Mouse (Mus musculus) heart, adult 2 months (tissue): ENCODE measurements around the gene Nop10. TPM values are rescaled to one million over a fixed set of nuclear protein-coding genes. Genes with fewer than 3 reads are reported as not detected.

ENCODE experiments used
- DNase-seq, 2 experiments: peaks; one replicate each; pipeline ENCODE4 v3.0.0; 2021
- H3K27ac ChIP-seq: fragments of 200-600 bp; 2 replicates; pipeline ENCODE4 v1.8.1; 2022
- H3K27me3 ChIP-seq: fragments of 200-500 bp; 2 replicates; pipeline ENCODE4 v1.6.1; 2012; ENCODE audit warnings: mild to moderate bottlenecking, low read length, inconsistent platforms, mixed read lengths; ENCODE audit not compliant: control insufficient read depth, insufficient read depth
- H3K36me3 ChIP-seq: fragments of 200-500 bp; 2 replicates; pipeline ENCODE4 v1.6.1; 2012; ENCODE audit warnings: low read length, inconsistent platforms; ENCODE audit not compliant: control insufficient read depth, insufficient read depth
- H3K4me1 ChIP-seq: fragments of 200-500 bp; 2 replicates; pipeline ENCODE4 v1.6.1; 2011; ENCODE audit warnings: low read length; ENCODE audit not compliant: control insufficient read depth, insufficient read depth
- H3K4me3 ChIP-seq: fragments of 200-600 bp; 2 replicates; pipeline ENCODE4 v1.8.1; 2022
- H3K79me2 ChIP-seq: fragments of 200-500 bp; replicated peaks from 2 replicates; pipeline ENCODE4 v1.6.1; 2012; ENCODE audit warnings: mild to moderate bottlenecking, inconsistent platforms, low read length, moderate library complexity, mixed read lengths; ENCODE audit not compliant: control insufficient read depth, insufficient read depth
- H3K9ac ChIP-seq: fragments of 200-500 bp; 2 replicates; pipeline ENCODE4 v1.6.1; 2012; ENCODE audit warnings: low read depth, mild to moderate bottlenecking, control low read depth, inconsistent platforms, low read length, mixed read lengths
- CTCF ChIP-seq: fragments of 200-600 bp; IDR thresholded peaks from 2 replicates; pipeline ENCODE4 v1.8.1; 2022; ENCODE audit warnings: antibody characterized with exemption, mild to moderate bottlenecking, moderate library complexity
- EP300 ChIP-seq: fragments of 200-500 bp; IDR thresholded peaks from 2 replicates; pipeline ENCODE4 v1.6.1; 2011; ENCODE audit warnings: low read depth, low read length, control low read depth; ENCODE audit not compliant: insufficient read depth
- POLR2A ChIP-seq: fragments of 200-500 bp; IDR thresholded peaks from 2 replicates; pipeline ENCODE4 v1.6.1; 2011; ENCODE audit warnings: mild to moderate bottlenecking, low read depth, low read length, control low read depth; ENCODE audit not compliant: insufficient read depth
- WGBS: fragments of 180-500 bp; shearing (Covaris S2); methylation state at CpG from one replicate; pipeline ENCODE4 v1.1.7; 2018; 5-methylcytosine and 5-hydroxymethylcytosine counted together
- intact Hi-C: fragments of 180-260 bp; cut with DNase I; formaldehyde crosslinking; loops from one replicate; pipeline ENCODE4 v1.15.1; 2025
- polyA plus RNA-seq: library from polyadenylated mRNA; depleted of rRNA; stranded (reverse); fragments of >200 nt; gene quantifications from 2 replicates; pipeline ENCODE4 v1.2.3, GENCODE M21; 2012
- total RNA-seq, 2 experiments: library from RNA; stranded (reverse); gene quantifications; 2 replicates each; pipeline ENCODE4 v1.2.3; 2021

Gene Nop10
- total and polyA plus RNA-seq, 3 experiments, result 61.8 to 89.0 (median 65.4) TPM

DNA sequence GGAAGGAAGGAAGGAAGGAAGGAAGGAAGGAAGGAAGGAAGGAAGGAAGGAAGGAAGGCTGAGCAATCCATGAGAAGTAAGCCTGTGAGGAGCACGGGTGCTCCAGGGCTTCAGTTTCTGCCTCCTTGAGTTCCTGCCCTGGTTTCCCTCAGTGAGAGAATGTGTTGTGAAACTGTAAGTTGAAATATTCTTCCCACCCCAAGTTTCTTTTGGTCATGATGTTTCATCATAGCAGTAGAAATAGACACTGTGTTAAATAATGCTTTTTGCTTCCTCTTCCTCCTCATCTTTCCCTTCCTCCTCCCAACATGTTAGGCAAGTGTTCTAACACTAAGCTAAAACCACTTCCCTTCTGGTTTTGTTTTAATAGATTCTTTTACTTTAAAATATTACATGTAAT, 29.1 kb upstream of the Nop10 start:
- Histone ChIP-seq H3K79me2 (no peaks in the 10 kb centered on the region), H3K9ac (no peak overlapping the region), H3K4me3 (no peak overlapping the region), H3K36me3 (no peaks in the 10 kb centered on the region), H3K4me1 (no peaks in the 10 kb centered on the region), H3K27ac (no peak overlapping the region), H3K27me3 (no peaks in the 10 kb centered on the region)
- no peak for DNase-seq
- WGBS, result 41% methylated on average over 1 of the region's 1 CpGs
- intact Hi-C loops, result no loop called here
- TF ChIP-seq EP300 (no peak), CTCF (no peak), POLR2A (no peak)

DNA sequence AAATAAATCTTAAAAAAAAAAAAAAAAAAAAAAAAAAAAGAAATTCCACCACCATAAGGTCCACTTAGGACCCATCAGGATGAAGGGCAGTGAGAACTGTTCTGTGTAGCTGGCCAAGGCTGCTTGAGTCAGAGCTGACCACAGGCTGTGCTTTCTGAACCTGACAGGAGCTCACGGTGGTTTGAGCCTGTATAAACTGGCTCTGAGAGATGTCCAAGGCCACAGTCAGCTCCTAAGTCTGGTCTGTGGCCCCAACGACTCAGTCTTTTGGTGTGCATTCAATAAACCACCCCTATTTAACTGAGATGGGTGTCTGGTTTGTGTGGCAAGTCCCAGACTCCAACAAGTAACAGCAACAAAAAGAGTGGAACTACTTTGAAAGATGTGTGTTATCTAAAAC, 25.1 kb upstream of the Nop10 start:
- TF ChIP-seq EP300 (no peak), CTCF (no peak), POLR2A (no peak)
- Histone ChIP-seq H3K36me3 (no peaks in the 10 kb centered on the region), H3K27ac (no peak overlapping the region), H3K79me2 (no peaks in the 10 kb centered on the region), H3K4me3 (no peak overlapping the region), H3K27me3 (no peaks in the 10 kb centered on the region), H3K4me1 (no peaks in the 10 kb centered on the region; the same call in 1 of the 2 replicates), H3K9ac (no peak overlapping the region)
- intact Hi-C loops, result no loop called here
- 86% methylated on average over 2 of the region's 2 CpGs for WGBS
- no peak for DNase-seq

DNA sequence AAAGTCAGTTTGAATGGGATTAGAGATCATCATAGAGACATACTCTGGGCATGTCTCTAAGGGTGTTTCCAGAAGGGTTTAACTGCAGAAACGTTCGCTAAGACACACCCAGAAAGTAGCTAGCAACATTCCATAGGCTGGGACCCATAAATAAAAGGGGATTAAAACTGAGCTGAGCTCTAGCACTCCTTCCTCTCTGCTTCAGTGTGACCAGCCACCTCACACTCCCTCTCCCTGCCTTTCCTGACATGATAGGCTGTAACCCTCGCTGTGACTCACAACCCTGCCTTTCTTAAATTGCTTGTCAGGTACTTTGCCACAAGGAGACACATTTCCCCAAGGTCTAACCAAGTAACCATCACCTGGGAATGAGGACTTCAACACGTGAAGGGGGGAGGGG, 23.7 kb upstream of the Nop10 start:
- TF ChIP-seq POLR2A (no peak), CTCF (no peak), EP300 (no peak)
- Histone ChIP-seq H3K79me2 (no peaks in the 10 kb centered on the region), H3K36me3 (no peaks in the 10 kb centered on the region), H3K27ac (no peak overlapping the region), H3K4me3 (no peak overlapping the region), H3K27me3 (no peaks in the 10 kb centered on the region), H3K9ac (no peak overlapping the region), H3K4me1 (no peaks in the 10 kb centered on the region; the same call in 1 of the 2 replicates)
- intact Hi-C loops, result loop anchor here (2.0 kb wide), 1 partner anchor 255 kb away; the partner anchor contains the start of gene Aven
- 19% methylated on average over 4 of the region's 4 CpGs for WGBS
- DNase-seq, result no peak

DNA sequence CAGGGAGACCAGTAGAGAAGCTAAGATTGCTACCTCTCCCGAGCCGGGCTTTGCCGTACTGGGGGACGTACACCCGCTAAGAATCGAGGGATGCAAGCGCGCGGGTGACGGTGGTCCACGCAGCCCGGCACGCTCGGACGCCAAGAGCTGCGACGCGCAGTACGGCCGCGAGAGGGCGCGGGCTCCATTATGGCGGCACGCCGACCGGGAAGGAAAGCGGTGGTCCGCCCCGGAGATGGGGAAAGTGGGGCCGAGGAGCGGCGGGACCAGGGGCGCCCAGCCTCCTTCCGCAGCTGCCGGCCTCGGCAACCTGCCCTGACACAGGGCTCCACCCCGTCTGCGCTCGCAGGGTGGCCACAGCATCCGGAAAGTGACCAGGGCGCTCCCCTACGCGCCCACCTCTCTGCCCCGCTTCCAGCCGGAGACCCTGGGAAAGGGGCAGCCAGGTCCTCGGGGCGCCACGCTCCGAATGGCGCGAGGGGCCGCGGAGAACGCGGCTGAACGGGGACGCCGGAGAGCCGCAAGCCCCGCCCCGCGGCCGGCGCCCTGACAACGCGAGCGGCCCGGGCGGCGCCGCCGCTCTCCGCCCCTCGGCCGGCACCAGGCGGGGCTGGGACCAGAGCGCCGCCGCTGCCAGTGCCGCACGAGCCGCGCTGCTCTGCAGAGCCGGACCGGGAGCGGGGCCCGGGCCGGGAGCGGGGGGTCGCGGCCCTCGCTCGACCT, 22.4 kb upstream of the Nop10 start, which contains the start of gene Lpcat4:
TSS of gene Lpcat4 (plus strand) at position 257 of the 723 bp plus-strand sequence.
- peak within 1 kb of the TSS; percentile 87 for H3K27ac ChIP-seq
- H3K79me2 ChIP-seq, result no peaks in the 10 kb centered on the region
- H3K4me3 ChIP-seq, result peak within 1 kb of the TSS; percentile 98
- peak within 1 kb of the TSS; percentile 81 for H3K9ac ChIP-seq
- peak; percentile 90 to 94 for DNase-seq
- intact Hi-C loops, result loop anchor here (1.0 to 2.0 kb wide), 3 partner anchors 22 to 253 kb away; partner anchors contain the start of genes Aven and Nop10
- H3K36me3 ChIP-seq, result no peaks in the 10 kb centered on the region
- TF ChIP-seq CTCF (peak; percentile 100), POLR2A (0 out of 2 replicates have a peak, but pooled peaks have one; percentile 40), EP300 (no peak)
- WGBS, result under 1% methylated on average over 92 of the region's 94 CpGs
- no peaks in the 10 kb centered on the region for H3K27me3 ChIP-seq
- H3K4me1 ChIP-seq, result no peaks in the 10 kb centered on the region; the same call in 1 of the 2 replicates

DNA sequence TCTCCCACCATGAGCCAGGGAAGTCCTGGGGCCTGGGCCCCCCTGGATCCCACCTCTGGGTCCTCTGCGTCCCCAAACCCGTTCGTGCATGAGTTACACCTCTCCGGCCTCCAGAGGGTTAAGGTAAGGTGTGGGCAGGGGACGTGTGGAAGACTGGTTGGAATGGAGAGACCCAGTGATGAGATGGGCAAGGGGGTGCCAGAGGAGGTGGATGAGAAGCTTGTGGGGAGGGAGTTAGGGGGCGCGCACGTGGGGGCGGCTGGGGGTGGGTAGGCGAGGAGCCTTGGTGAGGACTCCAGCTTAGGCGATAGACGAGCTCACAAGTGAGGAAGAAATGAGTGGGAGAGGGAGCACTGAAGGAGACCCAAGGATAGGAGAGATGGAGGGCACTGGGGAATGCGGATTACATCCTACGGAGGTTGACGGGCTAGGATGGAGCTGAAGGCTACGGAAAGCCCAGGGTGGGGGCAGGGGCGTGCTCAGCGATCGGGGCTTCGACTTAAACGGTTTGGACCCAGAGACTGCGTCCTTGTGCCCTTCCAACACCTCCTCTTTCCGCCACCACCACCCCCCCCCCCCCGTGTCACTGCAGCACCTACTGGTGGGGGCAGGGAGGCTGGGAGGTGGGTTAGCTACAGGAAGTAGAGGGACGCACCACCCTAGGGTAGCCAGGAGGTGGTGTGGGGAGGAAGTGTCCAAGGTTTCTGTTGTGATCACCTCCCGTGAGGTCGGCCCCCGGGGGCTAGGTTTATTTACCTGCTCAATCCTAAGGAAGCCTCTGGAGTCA, 21.6 kb upstream of the Nop10 start:
- peak overlapping the region; percentile 98 for H3K4me3 ChIP-seq
- peak overlapping the region; percentile 87 for H3K27ac ChIP-seq
- no peaks in the 10 kb centered on the region for H3K27me3 ChIP-seq
- intact Hi-C loops, result loop anchor here (1.0 to 2.0 kb wide), 3 partner anchors 21 to 253 kb away; partner anchors contain the start of genes Aven and Nop10
- no peaks in the 10 kb centered on the region for H3K36me3 ChIP-seq
- H3K9ac ChIP-seq, result peak overlapping the region; percentile 67
- H3K79me2 ChIP-seq, result no peaks in the 10 kb centered on the region
- WGBS, result 2% methylated on average over 28 of the region's 28 CpGs
- TF ChIP-seq EP300 (no peak), CTCF (peak; percentile 12; the same call in 1 of the 2 replicates), POLR2A (no peak)
- peak in 1 of 2 experiments; percentile 38 for DNase-seq
- H3K4me1 ChIP-seq, result no peaks in the 10 kb centered on the region; the same call in 1 of the 2 replicates

DNA sequence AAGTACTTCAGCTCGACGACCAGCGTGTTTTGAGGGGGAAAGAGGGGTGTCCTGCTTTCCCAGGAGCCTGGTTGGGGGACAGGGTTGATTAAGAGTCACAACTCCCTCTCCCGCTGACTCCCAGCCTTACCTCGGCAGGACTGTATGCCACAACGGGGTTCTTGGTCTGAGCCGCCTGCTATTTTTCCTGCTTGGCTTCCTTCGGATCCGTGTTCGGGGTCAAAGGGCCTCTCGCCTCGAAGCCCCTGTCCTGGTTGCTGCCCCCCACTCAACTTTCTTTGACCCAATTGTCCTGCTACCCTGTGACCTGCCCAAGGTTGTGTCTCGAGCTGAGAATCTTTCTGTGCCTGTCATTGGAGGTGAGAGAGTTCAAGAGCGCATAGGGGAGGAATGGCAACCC, 19.9 kb upstream of the Nop10 start:
- Histone ChIP-seq H3K79me2 (no peaks in the 10 kb centered on the region), H3K27me3 (no peaks in the 10 kb centered on the region), H3K9ac (no peak overlapping the region), H3K4me1 (no peaks in the 10 kb centered on the region; the same call in 1 of the 2 replicates), H3K27ac (no peak overlapping the region), H3K4me3 (no peak overlapping the region), H3K36me3 (no peaks in the 10 kb centered on the region)
- 82% methylated on average over 14 of the region's 14 CpGs for WGBS
- peak in 1 of 2 experiments; percentile 18 for DNase-seq
- intact Hi-C loops, result no loop called here
- TF ChIP-seq POLR2A, result no peak
- TF ChIP-seq EP300, result no peak
- TF ChIP-seq CTCF, result no peak
